11 mouse cellular contexts compared by ENCODE assay signal in the genomic region with DNA sequence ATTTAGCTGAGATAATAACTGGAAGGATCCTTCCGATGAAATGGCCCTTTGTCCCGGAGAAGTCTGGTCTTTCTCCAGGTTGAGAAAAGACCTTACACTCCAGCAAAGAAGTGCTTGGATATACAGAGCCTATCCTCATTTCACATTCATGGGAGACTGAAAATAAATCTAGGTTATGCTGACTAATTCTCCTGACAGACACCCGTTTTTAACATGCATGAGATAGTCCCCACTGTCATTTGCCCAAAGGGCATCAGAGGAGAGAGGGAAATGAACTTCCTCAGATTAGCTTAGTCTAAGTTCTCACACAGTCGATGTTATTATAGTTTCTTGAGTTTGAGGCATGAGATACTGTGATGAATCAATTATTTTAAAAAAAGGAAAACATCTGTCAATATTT.
"Had no signal": no experiment of that assay in that cellular context is flagged by ENCODE, and none has a peak within 500 bp of the region (broad histone marks: within the 10 kb centered on the region; RNA-seq: fewer than 3 reads in every experiment).

No protein-coding gene starts in this region.

- H3K36me3 ChIP-seq: kidney, embryonic 15.5 days; limb, embryonic 13.5 days; neural tube, embryonic 12.5 days had no signal

- H3K4me3 ChIP-seq: kidney, embryonic 15.5 days; limb, embryonic 13.5 days; neural tube, embryonic 12.5 days had no signal

- H3K9ac ChIP-seq: kidney, embryonic 15.5 days; limb, embryonic 13.5 days; liver, embryonic 14.5 days; neural tube, embryonic 12.5 days had no signal

- H3K27ac ChIP-seq: kidney, embryonic 15.5 days; limb, embryonic 13.5 days; liver, embryonic 14.5 days; neural tube, embryonic 12.5 days had no signal

- H3K4me2 ChIP-seq: kidney, embryonic 15.5 days; limb, embryonic 13.5 days; neural tube, embryonic 12.5 days had no signal

- H3K9me3 ChIP-seq: kidney, embryonic 15.5 days; limb, embryonic 13.5 days; neural tube, embryonic 12.5 days had no signal

- H3K4me1 ChIP-seq: kidney, embryonic 15.5 days; limb, embryonic 13.5 days; neural tube, embryonic 12.5 days had no signal

- H3K27me3 ChIP-seq: kidney, embryonic 15.5 days; limb, embryonic 13.5 days; neural tube, embryonic 12.5 days had no signal

- DNase-seq: kidney, adult 2 months; kidney, postnatal 14 days; left cerebral cortex, postnatal 4 days; lung, adult 18-20 months; right cerebral cortex, adult 18-20 months; right cerebral cortex, postnatal 25 days; thymus, postnatal 36 days had no signal
